Mouse (Mus musculus) heart, postnatal 0 days (tissue): Measurements from ENCODE around the gene Acbd3. TPM values are rescaled to one million over a fixed set of nuclear protein-coding genes. Genes with fewer than 3 reads are reported as not detected.

Experiments used
- ATAC-seq: fragments of 200-750 bp; cut with Nextera tagmentation; 2 replicates; pipeline ENCODE4 v1.8.0; 2017; ENCODE audit warnings: low read depth, moderate number of reproducible peaks, moderate library complexity; ENCODE audit not compliant: insufficient read depth
- DNase-seq: peaks from one replicate; pipeline ENCODE4 v3.0.0-alpha.2; 2016; ENCODE audit warnings: low spot score
- H3K27ac ChIP-seq: fragments of 300-500 bp; sonication (generic); 2 replicates; pipeline ENCODE4 v1.5.1; 2014; ENCODE audit warnings: low read depth, mild to moderate bottlenecking
- H3K27me3 ChIP-seq: fragments of 300-500 bp; sonication (generic); 2 replicates; pipeline ENCODE4 v1.6.1; 2014; ENCODE audit warnings: low read length, mixed read lengths; ENCODE audit not compliant: control insufficient read depth, insufficient read depth
- H3K36me3 ChIP-seq: fragments of 300-500 bp; sonication (generic); replicated peaks from 2 replicates; pipeline ENCODE4 v1.6.1; 2014; ENCODE audit warnings: low read length, mixed read lengths; ENCODE audit not compliant: control insufficient read depth, insufficient read depth
- H3K4me1 ChIP-seq: fragments of 300-500 bp; sonication (generic); 2 replicates; pipeline ENCODE4 v1.6.1; 2014; ENCODE audit warnings: antibody characterized with exemption; ENCODE audit not compliant: control insufficient read depth, insufficient read depth
- H3K4me2 ChIP-seq: fragments of 300-500 bp; sonication (generic); 2 replicates; pipeline ENCODE4 v1.6.1; 2014; ENCODE audit warnings: low read depth, mild to moderate bottlenecking, low read length, moderate library complexity
- H3K4me3 ChIP-seq: fragments of 300-500 bp; sonication (generic); 2 replicates; pipeline ENCODE4 v1.5.1; 2014; ENCODE audit warnings: low read depth, low read length
- H3K9ac ChIP-seq: fragments of 300-500 bp; sonication (generic); replicated peaks from 2 replicates; pipeline ENCODE4 v1.6.1; 2014; ENCODE audit warnings: low read depth, low read length, mixed read lengths
- H3K9me3 ChIP-seq: fragments of 300-500 bp; sonication (generic); replicated peaks from 2 replicates; pipeline ENCODE4 v1.6.1; 2016; ENCODE audit warnings: low read length; ENCODE audit not compliant: control insufficient read depth
- CTCF ChIP-seq: IDR thresholded peaks from 2 replicates; pipeline ENCODE4 v1.5.1; 2016; ENCODE audit warnings: antibody characterized with exemption, control low read depth, low read depth
- EP300 ChIP-seq: IDR thresholded peaks from 2 replicates; pipeline ENCODE4 v1.6.1; 2016; ENCODE audit warnings: antibody characterized with exemption, low read depth
- WGBS: fragments of 180-500 bp; shearing (Covaris S2); extraction: QIAGEN DNeasy Blood & Tissue Kit; methylation state at CpG from one replicate; pipeline ENCODE4 v1.1.7; 2014; 5-methylcytosine and 5-hydroxymethylcytosine counted together
- polyA plus RNA-seq: library from polyadenylated mRNA; unstranded; fragments of >200 nt; fragmentation: Nextera tagmentation; extraction: Ambion mirVana; gene quantifications from 2 replicates; pipeline ENCODE4 v1.2.1, GENCODE M21; 2015
- total RNA-seq: library from RNA; depleted of rRNA; stranded (reverse); fragments of >200 nt; gene quantifications from 2 replicates; pipeline ENCODE4 v1.2.3, GENCODE M21; 2014; ENCODE audit warnings: low replicate concordance

Gene Acbd3
- total and polyA plus RNA-seq, 2 experiments from 2014 or later = 13.2 to 26.4 TPM

DNA sequence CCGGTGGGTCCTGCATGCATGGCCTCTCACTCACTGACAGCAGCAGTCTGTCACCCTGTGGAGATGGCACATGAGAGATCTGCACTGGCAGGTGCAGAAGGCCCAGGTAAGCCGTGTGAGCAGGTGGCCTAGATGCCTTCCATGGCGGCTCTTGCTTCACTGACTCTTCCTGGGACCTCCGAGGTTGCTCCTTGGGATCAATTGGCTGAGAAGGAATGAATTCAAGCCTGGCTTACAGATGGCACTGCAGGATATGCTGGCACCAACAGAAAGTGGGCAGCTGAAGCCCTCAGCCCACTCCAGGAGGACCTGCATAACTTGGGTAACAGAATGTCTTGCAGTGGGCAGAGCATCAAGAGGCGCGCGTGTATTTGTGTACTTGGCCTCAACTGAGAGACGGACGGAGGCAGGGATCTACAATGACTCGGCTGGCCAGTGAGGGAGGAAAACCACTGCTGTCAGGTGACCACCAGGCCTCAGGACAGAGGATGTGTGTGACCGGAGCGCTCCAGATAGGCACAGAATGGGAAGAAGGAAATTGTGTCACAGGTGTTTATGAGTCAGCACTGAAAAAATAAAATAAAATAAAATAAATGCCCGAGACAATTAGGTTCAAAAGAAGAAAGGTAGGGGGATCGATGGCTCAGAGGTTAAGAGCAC, 66.1 kb downstream of the Acbd3 start:
- peaks cover 7% of the 10 kb centered on the region; the same call in 1 of the 2 replicates for H3K4me1 ChIP-seq
- 72% methylated on average over 14 of the region's 14 CpGs for WGBS
- no peak overlapping the region for H3K9ac ChIP-seq
- no peaks in the 10 kb centered on the region for H3K27me3 ChIP-seq
- ATAC-seq (no peak), DNase-seq (no peak)
- H3K36me3 ChIP-seq = no peaks in the 10 kb centered on the region
- H3K27ac ChIP-seq = no peak overlapping the region
- no peaks in the 10 kb centered on the region for H3K9me3 ChIP-seq
- H3K4me3 ChIP-seq = no peak overlapping the region
- TF ChIP-seq CTCF (no peak), EP300 (no peak)
- no peak overlapping the region for H3K4me2 ChIP-seq

DNA sequence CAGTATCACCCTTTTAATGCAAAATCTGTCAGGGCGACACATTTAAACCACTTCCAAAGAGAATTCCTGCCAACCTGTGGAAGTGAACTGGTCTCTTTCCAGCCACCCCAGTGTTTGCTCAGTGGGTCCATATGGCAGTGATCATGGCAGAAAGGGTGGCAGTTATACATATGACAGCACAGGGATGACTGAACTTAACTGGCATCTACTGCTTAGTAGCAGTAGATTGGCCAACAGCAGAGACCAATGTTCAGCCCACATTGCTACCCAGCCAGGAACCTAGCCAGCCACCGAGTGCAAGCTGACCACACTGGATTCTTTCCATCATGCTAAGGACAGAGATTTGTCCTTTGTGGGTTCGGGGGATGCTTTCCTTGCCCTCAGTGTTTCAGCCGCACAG, 67.0 kb downstream of the Acbd3 start:
- 80% methylated on average over 4 of the region's 4 CpGs for WGBS
- ATAC-seq = no peak
- no peak overlapping the region for H3K27ac ChIP-seq
- H3K36me3 ChIP-seq = no peaks in the 10 kb centered on the region
- H3K9ac ChIP-seq = no peak overlapping the region
- no peak for TF ChIP-seq EP300
- no peak for TF ChIP-seq CTCF
- H3K4me1 ChIP-seq = peaks cover 7% of the 10 kb centered on the region; the same call in 1 of the 2 replicates
- H3K4me3 ChIP-seq = no peak overlapping the region
- DNase-seq = no peak
- no peaks in the 10 kb centered on the region for H3K27me3 ChIP-seq
- H3K4me2 ChIP-seq = no peak overlapping the region
- H3K9me3 ChIP-seq = no peaks in the 10 kb centered on the region

GRCm38 (mm10) chr1:180793445-180794117, 67.7 kb downstream of the Acbd3 start:
- no peak overlapping the region; the same call in 1 of the 2 replicates for H3K9ac ChIP-seq
- peak overlapping the region; percentile 51 for H3K4me2 ChIP-seq
- H3K27me3 ChIP-seq = no peaks in the 10 kb centered on the region
- no peak overlapping the region for H3K27ac ChIP-seq
- WGBS = 16% methylated on average over 18 of the region's 18 CpGs
- ATAC-seq (peak; percentile 27; the same call in 1 of the 2 replicates), DNase-seq (no peak)
- H3K4me3 ChIP-seq = peak overlapping the region; percentile 18
- H3K9me3 ChIP-seq = no peaks in the 10 kb centered on the region
- TF ChIP-seq CTCF = 0 out of 2 replicates have a peak, but pooled peaks have one; percentile 10
- TF ChIP-seq EP300 = no peak
- peaks cover 7% of the 10 kb centered on the region; the same call in 1 of the 2 replicates for H3K4me1 ChIP-seq
- no peaks in the 10 kb centered on the region for H3K36me3 ChIP-seq

DNA sequence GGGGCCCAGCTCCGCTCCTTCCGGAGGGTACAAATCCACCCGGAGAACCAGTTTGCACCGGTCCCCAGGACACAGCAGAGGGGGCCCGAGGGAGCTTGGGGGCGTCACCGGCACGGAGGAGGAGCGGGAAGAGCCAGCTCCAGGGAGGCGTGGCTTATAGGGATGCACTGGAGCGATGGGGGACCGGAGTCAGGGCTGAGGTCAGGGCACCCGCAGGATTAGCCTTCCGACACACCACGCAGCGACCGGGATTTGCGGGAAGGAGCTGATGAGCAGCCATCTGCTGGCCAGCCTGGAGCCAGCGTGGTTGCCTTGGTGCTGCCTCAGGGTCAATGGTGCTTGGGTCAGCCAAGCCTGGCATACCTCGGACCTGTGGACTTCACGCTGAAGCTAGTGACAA, 68.3 kb downstream of the Acbd3 start:
- Histone ChIP-seq H3K9me3 (no peaks in the 10 kb centered on the region), H3K9ac (no peak overlapping the region; the same call in 1 of the 2 replicates), H3K36me3 (no peaks in the 10 kb centered on the region), H3K27ac (no peak overlapping the region), H3K4me2 (peak overlapping the region; percentile 51), H3K27me3 (no peaks in the 10 kb centered on the region), H3K4me3 (peak overlapping the region; percentile 18), H3K4me1 (peaks cover 7% of the 10 kb centered on the region; the same call in 1 of the 2 replicates)
- WGBS = 2% methylated on average over 21 of the region's 21 CpGs
- DNase-seq (no peak), ATAC-seq (peak; percentile 82)
- TF ChIP-seq CTCF (no peak), EP300 (no peak)

- Histone ChIP-seq H3K36me3 (peaks cover 25% of the 10 kb centered on the region), H3K27me3 (no peaks in the 10 kb centered on the region), H3K9ac (no peak overlapping the region), H3K4me2 (no peak overlapping the region), H3K4me1 (peaks cover 6% of the 10 kb centered on the region; the same call in 1 of the 2 replicates), H3K9me3 (no peaks in the 10 kb centered on the region), H3K27ac (no peak overlapping the region), H3K4me3 (no peak overlapping the region)
- no peak for DNase-seq
- no peak for ATAC-seq
- TF ChIP-seq EP300 (no peak), CTCF (no peak)
- WGBS = 95% methylated on average over 5 of the region's 5 CpGs
Measured at GRCm38 (mm10) chr1:180798660-180799059, 72.8 kb downstream of the Acbd3 start.
